Mouse (Mus musculus) heart, embryonic 14.5 days (tissue): Measurements from ENCODE around the gene Arhgef25. TPM values are rescaled to one million over a fixed set of nuclear protein-coding genes. Genes with fewer than 3 reads are reported as not detected.

Source experiments
- ATAC-seq: fragments of 200-750 bp; cut with Nextera tagmentation; 2 replicates; pipeline ENCODE4 v1.8.0; 2017; ENCODE audit warnings: low read depth, moderate TSS enrichment; ENCODE audit not compliant: insufficient number of reproducible peaks, insufficient read depth, low FRiP score
- H3K27ac ChIP-seq, 2 experiments: fragments of 200-500 bp in 1 of 2; fragments of 300-500 bp in 1 of 2; sonication (generic) in 1 of 2; replicated peaks in 1 of 2; 2 replicates each; pipeline ENCODE4 v1.5.1; 2012 to 2014; ENCODE audit warnings: low read depth in 2 of 2, low read length in 2 of 2, control low read depth in 1 of 2, mild to moderate bottlenecking in 1 of 2, mixed read lengths in 1 of 2; ENCODE audit not compliant: control insufficient read depth in 1 of 2, insufficient read depth in 1 of 2
- H3K27me3 ChIP-seq: fragments of 300-500 bp; sonication (generic); 2 replicates; pipeline ENCODE4 v1.6.1; 2014; ENCODE audit warnings: mild to moderate bottlenecking, low read length, control low read depth; ENCODE audit not compliant: control insufficient read depth, insufficient read depth
- H3K36me3 ChIP-seq: fragments of 300-500 bp; sonication (generic); 2 replicates; pipeline ENCODE4 v1.6.1; 2014; ENCODE audit warnings: mild to moderate bottlenecking, control low read depth, low read length, mixed read lengths; ENCODE audit not compliant: control insufficient read depth, insufficient read depth
- H3K4me1 ChIP-seq, 2 experiments: fragments of 200-500 bp in 1 of 2; fragments of 300-500 bp in 1 of 2; sonication (generic) in 1 of 2; 2 replicates each; pipeline ENCODE4 v1.6.1; 2012 to 2014; ENCODE audit warnings: low read length in 2 of 2, control low read depth in 1 of 2, mixed read lengths in 1 of 2; ENCODE audit not compliant: control insufficient read depth in 2 of 2, insufficient read depth in 2 of 2
- H3K4me2 ChIP-seq: fragments of 300-500 bp; sonication (generic); 2 replicates; pipeline ENCODE4 v1.6.1; 2014; ENCODE audit warnings: mild to moderate bottlenecking, low read length
- H3K4me3 ChIP-seq, 2 experiments: fragments of 200-500 bp in 1 of 2; fragments of 300-500 bp in 1 of 2; sonication (generic) in 1 of 2; 2 replicates each; pipeline ENCODE4 v1.5.1; 2012 to 2014; ENCODE audit warnings: low read length in 2 of 2, mild to moderate bottlenecking in 2 of 2, control low read depth in 1 of 2, low read depth in 1 of 2, moderate library complexity in 1 of 2; ENCODE audit not compliant: control insufficient read depth in 1 of 2, insufficient read depth in 1 of 2
- H3K9ac ChIP-seq: fragments of 300-500 bp; sonication (generic); 2 replicates; pipeline ENCODE4 v1.6.1; 2014; ENCODE audit warnings: mild to moderate bottlenecking, low read length
- H3K9me3 ChIP-seq: fragments of 300-500 bp; sonication (generic); 2 replicates; pipeline ENCODE4 v1.6.1; 2016; ENCODE audit warnings: low read length, control low read depth; ENCODE audit not compliant: control insufficient read depth
- WGBS: fragments of 180-500 bp; shearing (Covaris S2); extraction: QIAGEN DNeasy Blood & Tissue Kit; methylation state at CpG from one replicate; pipeline ENCODE4 v1.1.7; 2014; 5-methylcytosine and 5-hydroxymethylcytosine counted together
- polyA plus RNA-seq: library from polyadenylated mRNA; unstranded; fragments of >200 nt; fragmentation: Nextera tagmentation; extraction: Ambion mirVana; gene quantifications from 2 replicates; pipeline ENCODE4 v1.2.1, GENCODE M21; 2014

The Arhgef25 gene
- polyA plus RNA-seq, 1 experiment from 2014 or later = 22.8 TPM

DNA sequence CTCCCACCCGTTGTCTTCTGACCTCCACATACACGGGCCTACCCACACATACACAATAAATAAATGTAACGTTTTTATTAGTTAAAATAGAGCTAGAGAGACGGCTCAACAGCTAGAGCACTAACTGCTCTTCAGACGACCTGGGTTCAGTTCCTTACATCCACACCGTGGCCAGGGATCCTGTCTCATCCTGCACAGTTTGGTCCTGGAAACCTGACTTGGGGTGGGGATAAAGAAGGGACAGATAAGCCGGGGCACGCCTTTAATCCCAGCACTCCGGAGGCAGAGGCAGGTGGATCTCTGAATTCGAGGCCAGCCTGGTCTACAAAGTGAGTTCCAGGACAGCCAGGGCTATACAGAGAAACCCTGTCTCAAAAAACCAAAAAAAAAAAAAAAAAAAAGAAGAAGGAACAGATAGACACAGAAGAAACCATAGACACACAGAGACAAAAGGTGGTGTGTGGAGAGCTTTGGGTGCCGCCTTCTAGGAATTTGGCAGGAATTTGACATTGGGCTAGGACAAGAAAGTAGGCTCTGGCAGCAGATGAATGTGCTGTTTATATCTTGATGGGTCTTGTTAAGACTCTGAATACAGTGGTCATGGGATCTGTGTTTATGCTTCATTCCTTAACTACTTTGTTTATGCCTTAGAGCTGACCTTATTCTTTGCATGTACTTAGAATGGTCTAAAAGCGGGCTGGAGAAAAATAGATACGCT lies 24.0 kb upstream of the Arhgef25 start:
- no peak overlapping the region for H3K27ac ChIP-seq
- no peak overlapping the region for H3K4me3 ChIP-seq
- no peaks in the 10 kb centered on the region for H3K9me3 ChIP-seq
- H3K36me3 ChIP-seq = no peaks in the 10 kb centered on the region
- H3K27me3 ChIP-seq = no peaks in the 10 kb centered on the region
- H3K9ac ChIP-seq = no peak overlapping the region
- H3K4me2 ChIP-seq = no peak overlapping the region
- peaks cover 9 to 16% of the 10 kb centered on the region in 2 experiments for H3K4me1 ChIP-seq
- WGBS = 74% methylated on average over 13 of the region's 13 CpGs
- no peak for ATAC-seq

DNA sequence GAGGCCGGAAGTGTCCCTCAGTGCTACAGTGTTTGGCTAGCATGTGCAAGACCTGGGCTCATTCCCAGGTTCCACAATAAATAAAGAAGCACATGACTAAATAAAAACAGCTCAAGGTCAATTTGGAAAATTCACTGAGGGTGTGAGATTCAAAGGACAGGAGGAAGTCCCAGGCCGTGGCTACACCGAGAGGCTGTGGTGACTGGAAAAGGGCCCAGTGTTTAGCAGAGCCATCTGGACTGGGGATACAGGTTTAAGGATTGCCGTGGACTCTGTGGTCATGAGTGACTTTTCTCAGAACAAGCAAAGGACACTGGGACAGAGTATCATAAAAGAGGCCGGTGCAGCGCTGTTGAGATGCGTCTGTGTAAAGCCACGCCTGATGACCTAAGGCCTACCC lies 23.4 kb upstream of the Arhgef25 start:
- H3K4me2 ChIP-seq = no peak overlapping the region
- H3K4me1 ChIP-seq = peaks cover 12 to 16% of the 10 kb centered on the region in 2 experiments
- no peak overlapping the region for H3K27ac ChIP-seq
- no peak overlapping the region for H3K9ac ChIP-seq
- no peak overlapping the region for H3K4me3 ChIP-seq
- H3K27me3 ChIP-seq = no peaks in the 10 kb centered on the region
- WGBS = 85% methylated on average over 8 of the region's 8 CpGs
- ATAC-seq = no peak
- peaks cover 5% of the 10 kb centered on the region for H3K36me3 ChIP-seq
- H3K9me3 ChIP-seq = no peaks in the 10 kb centered on the region

DNA sequence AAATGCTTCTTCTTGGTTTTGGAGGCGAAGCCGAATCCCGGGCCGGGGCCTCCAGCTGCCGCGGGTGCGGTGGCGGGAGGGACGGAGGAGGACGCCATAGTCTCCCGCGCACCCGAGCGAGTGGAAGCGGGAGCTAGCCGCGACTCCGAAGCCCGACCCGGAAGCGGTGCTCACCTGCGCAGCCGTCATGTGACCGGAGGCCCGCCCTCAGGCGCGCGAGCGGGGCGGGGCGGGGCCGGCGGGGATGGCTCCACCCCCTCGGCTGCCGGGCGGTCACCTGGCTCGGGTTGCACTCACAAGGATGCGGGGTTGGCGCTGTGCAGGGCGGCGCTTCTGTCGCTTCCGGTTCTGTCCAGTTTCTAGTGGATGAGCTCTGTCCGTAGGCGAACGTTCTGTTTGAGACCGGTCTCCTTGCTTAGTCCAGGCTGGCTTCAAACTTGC lies 21.6 kb upstream of the Arhgef25 start, which contains the start of gene Pip4k2c:
Gene Pip4k2c, minus strand, starts transcription at position 172 of the 441 bp plus-strand sequence.
- Histone ChIP-seq H3K9me3 (no peaks in the 10 kb centered on the region), H3K27me3 (no peaks in the 10 kb centered on the region), H3K4me3 (peak within 1 kb of the TSS; percentile 65 to 95), H3K27ac (peak within 1 kb of the TSS; percentile 10 to 57; a peak in 2 of 4 replicates), H3K9ac (peak within 1 kb of the TSS; percentile 88), H3K4me2 (peak within 1 kb of the TSS; percentile 95), H3K36me3 (peaks cover 22% of the 10 kb centered on the region), H3K4me1 (peaks cover 12 to 16% of the 10 kb centered on the region in 2 experiments)
- under 1% methylated on average over 46 of the region's 47 CpGs for WGBS
- peak; percentile 94 for ATAC-seq

DNA sequence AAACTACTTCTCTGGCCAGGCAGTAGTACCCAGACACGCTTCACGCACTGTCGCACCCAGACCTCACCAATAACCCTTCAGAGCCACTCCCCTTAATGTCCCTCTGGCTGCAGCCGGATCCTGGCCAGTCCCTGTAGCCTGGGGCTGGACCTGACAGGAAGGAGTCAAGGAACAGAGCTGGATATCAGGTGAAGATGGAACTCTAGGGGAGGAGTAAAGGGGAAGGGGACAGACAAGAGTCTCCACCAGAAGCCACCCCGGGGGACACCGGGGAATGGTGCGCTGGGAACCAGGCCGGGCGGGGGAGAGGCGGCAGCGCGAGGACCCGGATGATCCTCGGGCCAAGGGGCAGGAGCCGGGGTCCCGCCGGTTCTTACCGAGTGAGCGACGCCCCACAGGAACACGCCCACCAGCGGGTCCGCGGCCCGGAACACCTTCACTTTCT lies 21.1 kb upstream of the Arhgef25 start:
- peaks cover 12 to 16% of the 10 kb centered on the region in 2 experiments for H3K4me1 ChIP-seq
- WGBS = under 1% methylated on average over 25 of the region's 25 CpGs
- H3K9me3 ChIP-seq = no peaks in the 10 kb centered on the region
- H3K4me3 ChIP-seq = peak overlapping the region; percentile 65 to 95
- peaks cover 24% of the 10 kb centered on the region for H3K36me3 ChIP-seq
- peak overlapping the region; percentile 95 for H3K4me2 ChIP-seq
- H3K27ac ChIP-seq = peak overlapping the region in 1 of 2 experiments; percentile 57; a peak in 2 of 4 replicates
- H3K9ac ChIP-seq = peak overlapping the region; percentile 88
- H3K27me3 ChIP-seq = no peaks in the 10 kb centered on the region
- ATAC-seq = peak; percentile 67

DNA sequence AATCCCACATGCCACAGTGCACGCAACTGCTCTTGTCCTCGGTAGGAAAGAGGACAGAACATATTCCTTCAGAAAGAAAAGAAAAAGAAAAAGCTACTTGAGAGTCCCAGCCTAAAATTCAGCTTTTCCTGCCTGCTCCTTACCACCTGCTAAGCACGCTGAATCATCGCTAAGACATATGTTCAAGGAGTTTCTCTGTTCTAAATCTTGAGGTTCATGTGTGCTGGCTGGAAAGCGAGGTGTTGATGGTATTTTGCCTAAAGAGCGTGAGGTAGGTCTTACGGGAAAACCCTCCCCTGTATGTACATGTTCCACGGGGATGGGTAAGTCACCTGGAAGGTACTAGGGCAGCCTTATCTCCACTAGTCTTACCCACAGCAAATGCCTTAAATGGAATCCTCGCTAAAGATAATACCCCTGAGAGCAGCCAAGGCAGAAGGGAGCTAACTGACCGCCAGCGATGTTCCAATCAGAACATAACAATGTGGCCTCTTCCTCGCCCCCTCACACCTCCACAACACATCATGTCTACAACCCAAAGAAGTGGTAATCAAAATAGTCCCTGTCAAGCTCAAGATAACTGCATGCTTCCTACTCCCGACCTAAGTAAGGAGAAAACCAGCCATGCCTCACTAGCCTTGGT lies 20.2 kb upstream of the Arhgef25 start:
- ATAC-seq = no peak
- peak overlapping the region; percentile 88; the same call in 1 of the 2 replicates for H3K9ac ChIP-seq
- WGBS = 73% methylated on average over 13 of the region's 13 CpGs
- H3K4me2 ChIP-seq = peak overlapping the region; percentile 95
- peak overlapping the region in 1 of 2 experiments; percentile 95; a peak in 1 of 4 replicates for H3K4me3 ChIP-seq
- H3K36me3 ChIP-seq = peaks cover 32% of the 10 kb centered on the region
- H3K4me1 ChIP-seq = peaks cover 12 to 16% of the 10 kb centered on the region in 2 experiments
- H3K27me3 ChIP-seq = no peaks in the 10 kb centered on the region
- no peaks in the 10 kb centered on the region for H3K9me3 ChIP-seq
- H3K27ac ChIP-seq = no peak overlapping the region

DNA sequence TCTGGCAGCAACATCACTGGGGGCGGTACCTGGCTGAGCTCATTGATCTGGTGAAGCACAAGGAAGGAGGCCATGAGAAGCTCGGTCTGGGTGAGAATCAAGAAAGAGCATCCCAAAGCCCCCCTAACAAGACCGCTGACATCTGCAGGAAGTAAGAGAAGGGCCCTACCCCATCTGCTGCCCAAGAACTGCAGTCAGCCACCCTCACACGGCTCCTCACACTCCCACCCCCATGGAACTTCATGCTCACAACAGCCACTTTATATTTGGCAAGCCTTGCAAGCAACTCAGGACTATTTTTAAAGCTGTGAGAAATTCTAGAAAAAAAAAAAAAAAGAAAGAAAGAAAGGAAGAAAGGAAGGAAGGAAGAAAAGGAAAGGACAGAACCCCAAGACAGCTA lies 19.0 kb upstream of the Arhgef25 start:
- no peak overlapping the region for H3K4me3 ChIP-seq
- ATAC-seq = no peak
- no peak overlapping the region for H3K9ac ChIP-seq
- H3K9me3 ChIP-seq = no peaks in the 10 kb centered on the region
- H3K4me2 ChIP-seq = no peak overlapping the region
- H3K4me1 ChIP-seq = peaks cover 12 to 16% of the 10 kb centered on the region in 2 experiments
- WGBS = 71% methylated on average over 4 of the region's 4 CpGs
- no peak overlapping the region for H3K27ac ChIP-seq
- no peaks in the 10 kb centered on the region for H3K27me3 ChIP-seq
- H3K36me3 ChIP-seq = peaks cover 43% of the 10 kb centered on the region

DNA sequence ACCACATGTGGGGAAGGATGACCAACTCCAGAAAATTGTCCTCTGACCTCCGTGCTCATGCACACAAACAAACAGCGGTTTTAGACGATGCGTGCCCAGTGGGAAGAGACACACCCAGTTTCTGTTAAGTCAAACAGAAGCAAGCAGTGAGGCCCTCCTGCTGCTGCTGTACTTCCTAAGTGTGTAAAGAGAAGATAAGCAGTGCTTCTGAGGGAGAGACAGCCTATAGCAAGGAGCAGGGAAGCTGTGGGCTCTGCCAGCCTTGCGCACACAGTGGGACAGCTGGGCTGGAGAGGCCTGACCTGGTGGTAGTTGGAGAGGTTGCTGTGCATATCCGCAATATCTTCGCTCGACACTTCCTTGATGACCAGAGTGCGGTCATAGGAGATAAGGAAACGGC lies 15.5 kb upstream of the Arhgef25 start:
- 66% methylated on average over 10 of the region's 10 CpGs for WGBS
- Histone ChIP-seq H3K36me3 (peaks cover 67% of the 10 kb centered on the region), H3K27ac (no peak overlapping the region), H3K4me2 (no peak overlapping the region), H3K4me1 (peaks cover 4 to 9% of the 10 kb centered on the region in 2 experiments), H3K9ac (no peak overlapping the region), H3K4me3 (no peak overlapping the region), H3K27me3 (no peaks in the 10 kb centered on the region), H3K9me3 (no peaks in the 10 kb centered on the region)
- ATAC-seq = no peak
